Mouse (Mus musculus): ENCODE data around the gene Ramp2. TPM values are rescaled to one million over a fixed set of nuclear protein-coding genes. Genes with fewer than 3 reads are reported as not detected.

Ramp2 gene
- polyA plus RNA-seq (2015; fragmentation: Nextera tagmentation; extraction: Ambion mirVana) = 312 and 337 TPM in 2 replicates

DNA sequence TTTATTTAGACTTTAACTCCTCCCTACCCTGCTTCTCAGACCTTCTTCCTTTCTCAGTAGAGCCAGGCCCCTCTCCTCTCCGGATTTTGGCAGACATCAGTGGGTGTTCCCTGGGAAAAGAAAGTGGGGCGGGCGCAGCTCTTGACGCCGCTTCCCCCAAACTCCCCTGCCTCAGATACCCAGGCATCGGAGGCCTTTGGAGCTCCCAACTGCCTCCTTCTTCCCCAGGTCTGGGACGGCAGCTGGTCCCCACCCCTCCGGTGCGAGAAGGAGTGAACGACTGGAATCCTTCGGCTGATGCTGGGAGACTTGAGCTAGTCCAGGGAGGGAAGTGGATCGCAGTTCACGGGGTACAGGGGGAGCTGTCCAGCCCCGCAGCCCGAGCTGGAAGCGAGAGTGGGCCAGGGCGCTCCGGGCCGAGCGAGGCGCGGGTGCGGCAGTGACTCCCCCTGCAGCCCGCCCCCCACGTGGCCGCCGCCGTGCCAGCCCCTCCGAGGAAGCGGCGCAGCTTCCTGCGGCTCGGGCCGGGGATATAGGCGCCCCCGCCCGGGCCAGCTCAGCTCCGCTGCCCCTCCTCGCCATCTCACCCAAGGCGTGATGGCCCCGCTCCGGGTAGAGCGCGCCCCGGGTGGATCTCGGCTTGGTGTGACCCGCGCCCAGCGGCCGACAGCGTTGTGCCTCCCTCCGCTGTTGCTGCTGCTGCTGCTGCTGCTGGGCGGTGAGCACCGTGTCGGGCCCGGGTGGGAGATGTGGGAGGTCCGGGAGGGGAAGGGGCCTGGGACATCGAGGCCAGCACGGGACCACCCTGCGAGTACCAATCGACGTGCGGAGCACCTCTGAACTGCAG is at the start of gene Ramp2:
Gene Ramp2, plus strand, starts transcription at position 174 of the 847 bp plus-strand sequence.
- Histone ChIP-seq H3K9ac (ENCODE audit: low read length) (peak within 1 kb of the TSS; percentile 84), H3K27ac (ENCODE audit: low read length) (peak within 1 kb of the TSS; percentile 90), H3K4me1 (replicated peaks; ENCODE audit: control insufficient read depth, insufficient read depth, low read length) (peaks cover 7% of the 10 kb centered on the region; the same call in 1 of the 2 replicates), H3K36me3 (ENCODE audit: control insufficient read depth, insufficient read depth, low read length) (no peaks in the 10 kb centered on the region), H3K27me3 (ENCODE audit: control insufficient read depth, insufficient read depth, low read depth, low read length) (peaks cover 5% of the 10 kb centered on the region; the same call in 1 of the 2 replicates), H3K4me2 (ENCODE audit: low read depth, low read length) (peak within 1 kb of the TSS; percentile 91), H3K9me3 (ENCODE audit: control insufficient read depth, low read length) (no peaks in the 10 kb centered on the region), H3K4me3 (ENCODE audit: low read length) (peak within 1 kb of the TSS; percentile 75)
- peak; percentile 89 for ATAC-seq (ENCODE audit: low read depth)
- WGBS = 0% methylated on average over 46 of the region's 63 CpGs

DNA sequence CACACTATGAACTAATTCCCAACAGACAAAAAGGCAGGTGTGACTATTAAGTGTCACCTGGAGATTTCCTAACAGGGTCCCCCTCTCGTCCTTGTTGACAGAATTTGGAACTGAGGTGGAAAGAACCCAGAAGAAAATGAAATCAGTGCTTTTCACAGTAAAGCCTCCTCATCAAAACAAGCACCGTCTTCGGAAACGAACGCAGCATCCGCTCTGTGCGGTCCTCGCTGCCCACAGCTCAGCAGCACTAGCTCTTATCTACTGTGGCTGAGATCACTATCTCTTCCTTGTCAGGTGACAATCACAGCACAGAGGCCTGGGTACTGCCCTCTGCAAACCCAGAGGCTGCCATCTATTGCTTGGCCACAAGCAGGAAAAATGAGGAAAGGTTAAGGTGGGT is 49.7 kb upstream of the Ramp2 start:
- ATAC-seq (ENCODE audit: low read depth) = no peak
- Histone ChIP-seq H3K27me3 (ENCODE audit: control insufficient read depth, insufficient read depth, low read depth, low read length) (no peaks in the 10 kb centered on the region), H3K36me3 (ENCODE audit: control insufficient read depth, insufficient read depth, low read length) (peaks cover 27% of the 10 kb centered on the region), H3K9ac (ENCODE audit: low read length) (no peak overlapping the region), H3K4me1 (replicated peaks; ENCODE audit: control insufficient read depth, insufficient read depth, low read length) (no peaks in the 10 kb centered on the region), H3K27ac (ENCODE audit: low read length) (no peak overlapping the region), H3K4me3 (ENCODE audit: low read length) (no peak overlapping the region), H3K9me3 (ENCODE audit: control insufficient read depth, low read length) (no peaks in the 10 kb centered on the region), H3K4me2 (ENCODE audit: low read depth, low read length) (no peak overlapping the region)
- WGBS = 85% methylated on average over 8 of the region's 8 CpGs

DNA sequence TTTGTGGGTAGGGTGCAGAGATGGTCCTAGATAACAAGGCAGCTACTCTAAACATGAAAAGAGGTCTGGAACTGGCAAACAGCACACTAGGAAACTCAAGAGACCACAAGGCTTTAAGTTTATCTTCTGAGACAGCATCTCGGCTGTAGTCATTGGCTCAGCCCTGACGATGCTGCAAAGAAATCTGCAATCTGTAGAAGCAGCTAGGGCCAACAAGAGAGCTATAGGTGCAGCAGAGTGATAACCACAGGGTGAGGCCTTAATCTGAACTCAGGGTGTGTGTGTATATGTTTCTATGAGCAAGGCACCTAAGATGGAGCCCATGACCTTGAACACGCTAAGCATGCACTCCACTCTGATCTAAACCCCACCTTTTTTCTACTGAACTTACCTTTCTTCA is 46.3 kb upstream of the Ramp2 start:
- peaks cover 42% of the 10 kb centered on the region for H3K36me3 ChIP-seq (ENCODE audit: control insufficient read depth, insufficient read depth, low read length)
- H3K9me3 ChIP-seq (ENCODE audit: control insufficient read depth, low read length) = no peaks in the 10 kb centered on the region
- no peak overlapping the region for H3K9ac ChIP-seq (ENCODE audit: low read length)
- no peak overlapping the region for H3K4me3 ChIP-seq (ENCODE audit: low read length)
- no peak for ATAC-seq (ENCODE audit: low read depth)
- H3K4me1 ChIP-seq (replicated peaks; ENCODE audit: control insufficient read depth, insufficient read depth, low read length) = no peaks in the 10 kb centered on the region
- no peak overlapping the region for H3K4me2 ChIP-seq (ENCODE audit: low read depth, low read length)
- no peaks in the 10 kb centered on the region for H3K27me3 ChIP-seq (ENCODE audit: control insufficient read depth, insufficient read depth, low read depth, low read length)
- H3K27ac ChIP-seq (ENCODE audit: low read length) = no peak overlapping the region
- WGBS = 72% methylated on average over 3 of the region's 3 CpGs

DNA sequence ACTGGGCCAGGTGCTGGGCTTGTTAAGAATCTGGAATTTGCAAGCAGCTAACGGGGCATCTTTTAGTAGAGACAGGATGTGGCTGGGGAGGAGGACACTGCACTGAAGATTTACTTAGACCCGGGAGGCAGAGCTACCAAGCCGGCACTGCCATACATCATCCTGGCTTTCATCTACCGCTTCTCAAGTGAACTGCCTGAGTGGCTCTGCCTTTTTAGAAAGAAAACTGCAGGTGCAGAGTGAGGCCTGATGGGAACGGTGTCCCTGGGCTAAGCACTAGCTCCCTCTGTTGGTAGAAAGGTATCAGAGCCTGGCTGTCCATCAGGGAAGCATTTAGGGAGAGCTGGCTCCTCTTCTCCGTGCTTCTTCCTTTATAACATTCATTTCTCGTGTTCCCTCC is 44.8 kb upstream of the Ramp2 start:
- Histone ChIP-seq H3K4me1 (replicated peaks; ENCODE audit: control insufficient read depth, insufficient read depth, low read length) (no peaks in the 10 kb centered on the region), H3K27ac (ENCODE audit: low read length) (no peak overlapping the region), H3K36me3 (ENCODE audit: control insufficient read depth, insufficient read depth, low read length) (peaks cover 42% of the 10 kb centered on the region), H3K9me3 (ENCODE audit: control insufficient read depth, low read length) (no peaks in the 10 kb centered on the region), H3K4me2 (ENCODE audit: low read depth, low read length) (no peak overlapping the region), H3K27me3 (ENCODE audit: control insufficient read depth, insufficient read depth, low read depth, low read length) (no peaks in the 10 kb centered on the region), H3K4me3 (ENCODE audit: low read length) (no peak overlapping the region), H3K9ac (ENCODE audit: low read length) (no peak overlapping the region)
- peak; percentile 41; the same call in 1 of the 2 replicates for ATAC-seq (ENCODE audit: low read depth)
- WGBS = 16% methylated on average over 7 of the region's 7 CpGs

DNA sequence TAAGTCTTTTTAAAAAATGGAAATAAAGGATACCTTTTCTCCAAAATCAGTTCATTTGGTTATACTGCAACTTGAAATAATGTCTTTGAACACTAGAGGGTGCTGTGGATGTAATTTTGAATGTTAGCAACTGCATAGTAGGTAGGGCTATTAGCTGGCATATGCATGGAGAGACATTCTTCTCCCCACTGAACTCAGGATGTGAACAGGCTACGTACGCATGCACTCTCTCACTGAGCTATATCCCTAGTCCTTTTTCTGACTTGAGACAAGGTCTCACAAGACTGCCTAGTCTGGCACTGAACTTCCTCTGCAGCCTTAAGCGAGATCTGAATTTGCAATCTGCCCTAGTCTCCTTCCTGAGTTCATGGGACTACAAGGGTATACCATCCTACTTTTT is 33.9 kb upstream of the Ramp2 start:
- Histone ChIP-seq H3K4me3 (ENCODE audit: low read length) (no peak overlapping the region), H3K27me3 (ENCODE audit: control insufficient read depth, insufficient read depth, low read depth, low read length) (no peaks in the 10 kb centered on the region), H3K9ac (ENCODE audit: low read length) (no peak overlapping the region), H3K4me1 (replicated peaks; ENCODE audit: control insufficient read depth, insufficient read depth, low read length) (no peaks in the 10 kb centered on the region), H3K36me3 (ENCODE audit: control insufficient read depth, insufficient read depth, low read length) (peaks cover 40% of the 10 kb centered on the region), H3K27ac (ENCODE audit: low read length) (no peak overlapping the region), H3K9me3 (ENCODE audit: control insufficient read depth, low read length) (no peaks in the 10 kb centered on the region), H3K4me2 (ENCODE audit: low read depth, low read length) (no peak overlapping the region)
- peak; percentile 90; the same call in 1 of the 2 replicates for ATAC-seq (ENCODE audit: low read depth)
- 20% methylated on average over 3 of the region's 3 CpGs for WGBS

DNA sequence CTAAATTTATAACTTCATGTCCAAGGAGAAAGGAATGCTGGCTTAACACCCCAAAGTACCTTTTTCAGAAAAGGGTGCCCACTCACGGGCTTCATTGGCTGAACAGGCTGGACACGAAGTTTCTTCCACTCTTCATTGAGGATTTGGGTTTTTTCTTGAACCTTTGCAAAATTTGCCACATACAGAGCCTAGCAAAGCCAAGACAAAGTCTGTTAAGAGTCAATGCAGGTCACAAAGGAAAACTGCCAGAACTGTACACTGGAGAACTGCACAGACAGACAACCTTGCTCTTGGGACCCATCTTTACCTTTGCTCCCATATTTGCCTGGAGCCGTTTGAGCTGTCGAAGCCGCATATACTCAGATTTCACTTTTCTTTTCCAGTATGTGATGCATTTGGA is 28.9 kb upstream of the Ramp2 start:
- Histone ChIP-seq H3K27me3 (ENCODE audit: control insufficient read depth, insufficient read depth, low read depth, low read length) (no peaks in the 10 kb centered on the region), H3K4me1 (replicated peaks; ENCODE audit: control insufficient read depth, insufficient read depth, low read length) (peaks cover 5% of the 10 kb centered on the region; the same call in 1 of the 2 replicates), H3K9ac (ENCODE audit: low read length) (no peak overlapping the region), H3K9me3 (ENCODE audit: control insufficient read depth, low read length) (no peaks in the 10 kb centered on the region), H3K27ac (ENCODE audit: low read length) (no peak overlapping the region), H3K36me3 (ENCODE audit: control insufficient read depth, insufficient read depth, low read length) (peaks cover 26% of the 10 kb centered on the region), H3K4me2 (ENCODE audit: low read depth, low read length) (no peak overlapping the region), H3K4me3 (ENCODE audit: low read length) (no peak overlapping the region)
- ATAC-seq (ENCODE audit: low read depth) = no peak
- WGBS = 89% methylated on average over 5 of the region's 5 CpGs

DNA sequence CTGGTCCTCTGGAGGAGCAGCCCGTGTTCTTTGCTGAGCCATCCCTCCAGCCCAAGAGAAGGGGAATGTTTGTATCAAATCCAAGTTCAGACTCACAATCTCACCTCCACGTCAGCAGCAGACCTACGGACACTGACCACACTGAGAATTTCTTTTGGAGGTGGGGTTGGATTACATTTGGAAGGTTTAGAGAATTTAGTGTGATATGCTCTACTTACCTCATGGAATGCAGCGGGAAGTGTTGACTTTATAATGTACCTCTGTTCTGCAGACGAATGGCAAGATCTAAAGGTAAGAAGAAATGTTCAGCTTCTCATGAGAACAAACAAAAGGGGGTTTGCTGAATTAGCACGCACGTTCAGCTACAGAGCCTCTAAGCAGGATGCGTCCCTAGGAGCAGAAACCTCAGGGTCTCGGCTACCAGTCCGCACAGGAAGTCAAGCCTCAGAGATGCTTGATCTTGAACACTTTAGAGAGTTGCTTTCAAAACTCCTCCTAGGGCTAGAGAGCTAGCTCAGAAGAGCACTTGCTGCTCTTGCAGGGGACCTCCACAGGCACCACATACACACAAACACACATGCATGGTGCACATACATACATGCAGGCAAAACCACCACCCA is 27.3 kb upstream of the Ramp2 start:
- 69% methylated on average over 10 of the region's 10 CpGs for WGBS
- H3K4me2 ChIP-seq (ENCODE audit: low read depth, low read length) = no peak overlapping the region

DNA sequence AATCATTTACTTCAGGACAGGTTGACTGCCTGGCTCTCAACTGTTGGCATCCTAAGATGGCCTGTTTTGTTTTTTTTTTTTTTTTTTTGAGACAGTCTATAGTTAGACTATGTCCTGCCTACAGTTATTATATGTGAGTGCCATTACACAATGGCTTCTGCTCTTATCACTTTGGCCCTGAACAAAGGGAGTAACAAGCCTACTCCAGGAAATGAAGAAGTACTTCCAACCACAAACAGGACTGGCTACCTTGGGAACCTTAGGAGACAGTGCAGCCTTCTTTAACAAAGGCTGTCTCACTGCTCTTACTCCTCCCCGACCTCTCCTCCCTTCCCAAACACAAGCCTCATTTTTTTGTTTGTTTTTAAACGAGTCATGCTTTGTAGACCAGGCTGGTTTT is 25.0 kb upstream of the Ramp2 start:
- no peak overlapping the region for H3K4me3 ChIP-seq (ENCODE audit: low read length)
- 18% methylated on average over 2 of the region's 2 CpGs for WGBS
- no peak for ATAC-seq (ENCODE audit: low read depth)

More for the DNA sequence above, 27.3 kb upstream of the Ramp2 start:
- Histone ChIP-seq H3K36me3 (ENCODE audit: control insufficient read depth, insufficient read depth, low read length) (peaks cover 18% of the 10 kb centered on the region), H3K4me3 (ENCODE audit: low read length) (no peak overlapping the region), H3K27me3 (ENCODE audit: control insufficient read depth, insufficient read depth, low read depth, low read length) (no peaks in the 10 kb centered on the region), H3K9me3 (ENCODE audit: control insufficient read depth, low read length) (no peaks in the 10 kb centered on the region), H3K27ac (ENCODE audit: low read length) (no peak overlapping the region), H3K9ac (ENCODE audit: low read length) (no peak overlapping the region), H3K4me1 (replicated peaks; ENCODE audit: control insufficient read depth, insufficient read depth, low read length) (peaks cover 5% of the 10 kb centered on the region; the same call in 1 of the 2 replicates)
- ATAC-seq (ENCODE audit: low read depth) = no peak

DNA sequence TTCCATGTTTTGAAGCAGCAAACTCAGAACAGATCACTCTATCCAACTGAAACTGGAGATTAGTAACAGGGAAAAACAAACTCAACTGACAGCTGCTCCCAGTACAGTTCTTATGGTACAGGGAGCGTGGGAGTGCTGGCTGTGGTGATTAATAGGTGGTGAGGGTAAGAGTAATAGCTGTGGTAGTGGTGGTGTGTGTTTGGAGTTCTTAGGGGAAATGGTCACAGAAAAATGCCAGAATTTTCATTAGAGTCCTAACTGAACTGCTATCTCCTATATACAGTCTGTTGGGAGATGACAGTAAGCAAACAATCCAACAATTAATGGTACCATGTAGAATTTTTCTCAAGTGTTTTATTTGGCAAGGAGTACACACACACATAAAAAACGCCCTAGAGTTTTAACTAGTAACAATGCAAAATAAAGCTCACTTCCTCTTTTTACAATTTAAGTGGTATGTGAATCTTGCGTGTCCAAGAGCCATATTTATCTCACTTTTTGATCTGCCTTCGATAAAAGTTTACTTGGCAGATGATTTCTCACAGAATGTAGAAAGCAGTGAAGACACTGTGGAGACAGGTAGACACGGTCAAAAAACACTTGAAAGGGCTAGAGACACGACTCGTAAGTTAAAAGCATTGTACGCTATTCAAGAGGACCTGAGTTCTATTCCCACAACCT is 24.4 kb upstream of the Ramp2 start:
- Histone ChIP-seq H3K4me2 (ENCODE audit: low read depth, low read length) (no peak overlapping the region), H3K27me3 (ENCODE audit: control insufficient read depth, insufficient read depth, low read depth, low read length) (no peaks in the 10 kb centered on the region), H3K27ac (ENCODE audit: low read length) (peak overlapping the region; percentile 29), H3K9ac (ENCODE audit: low read length) (no peak overlapping the region), H3K36me3 (ENCODE audit: control insufficient read depth, insufficient read depth, low read length) (peaks cover 8% of the 10 kb centered on the region; the same call in 1 of the 2 replicates), H3K4me1 (replicated peaks; ENCODE audit: control insufficient read depth, insufficient read depth, low read length) (peaks cover 15% of the 10 kb centered on the region), H3K4me3 (ENCODE audit: low read length) (no peak overlapping the region), H3K9me3 (ENCODE audit: control insufficient read depth, low read length) (no peaks in the 10 kb centered on the region)
- 64% methylated on average over 8 of the region's 8 CpGs for WGBS
- ATAC-seq (ENCODE audit: low read depth) = no peak

More for the DNA sequence above, 25.0 kb upstream of the Ramp2 start:
- H3K4me2 ChIP-seq (ENCODE audit: low read depth, low read length) = no peak overlapping the region
- H3K4me1 ChIP-seq (replicated peaks; ENCODE audit: control insufficient read depth, insufficient read depth, low read length) = peaks cover 15% of the 10 kb centered on the region
- H3K9ac ChIP-seq (ENCODE audit: low read length) = no peak overlapping the region
- H3K9me3 ChIP-seq (ENCODE audit: control insufficient read depth, low read length) = no peaks in the 10 kb centered on the region
- peak overlapping the region; percentile 29 for H3K27ac ChIP-seq (ENCODE audit: low read length)
- H3K36me3 ChIP-seq (ENCODE audit: control insufficient read depth, insufficient read depth, low read length) = peaks cover 8% of the 10 kb centered on the region; the same call in 1 of the 2 replicates
- no peaks in the 10 kb centered on the region for H3K27me3 ChIP-seq (ENCODE audit: control insufficient read depth, insufficient read depth, low read depth, low read length)

Measured in lung, embryonic 16.5 days (tissue).